Mouse (Mus musculus) lung, adult 2 months (tissue): ENCODE results near the gene Pak4. TPM values are rescaled to one million over a fixed set of nuclear protein-coding genes. Genes with fewer than 3 reads are reported as not detected.
"Not testable (repeated sequence)": the region's sequence is repeated elsewhere in the genome, so short reads cannot be mapped to it uniquely, and the experiment has no call there.

ENCODE experiments used
- DNase-seq: peaks from one replicate; pipeline ENCODE4 v3.0.0; 2022
- H3K4me1 ChIP-seq: fragments of 200-500 bp; 2 replicates; pipeline ENCODE4 v1.6.1; 2011; ENCODE audit warnings: low read length; ENCODE audit not compliant: control insufficient read depth, insufficient read depth
- H3K4me3 ChIP-seq: fragments of 200-500 bp; replicated peaks from 2 replicates; pipeline ENCODE3; 2011; ENCODE audit warnings: low read depth, mild to moderate bottlenecking, control low read depth, low read length; ENCODE audit errors: extremely low read depth
- CTCF ChIP-seq: fragments of 200-500 bp; IDR thresholded peaks from 2 replicates; pipeline ENCODE4 v1.5.1; 2011; ENCODE audit warnings: mild to moderate bottlenecking, low read length, control low read depth; ENCODE audit not compliant: insufficient read depth
- POLR2A ChIP-seq: fragments of 200-500 bp; IDR thresholded peaks from 2 replicates; pipeline ENCODE4 v1.6.1; 2011; ENCODE audit warnings: low read depth, mild to moderate bottlenecking, control low read depth, low read length, borderline replicate concordance; ENCODE audit errors: extremely low read depth
- WGBS: fragments of 180-500 bp; shearing (Covaris S2); methylation state at CpG from one replicate; pipeline ENCODE4 v1.1.7; 2018; 5-methylcytosine and 5-hydroxymethylcytosine counted together
- polyA plus RNA-seq: library from polyadenylated mRNA; depleted of rRNA; stranded (reverse); fragments of >200 nt; gene quantifications from 2 replicates; pipeline ENCODE4 v1.2.3, GENCODE M21; 2012

The Pak4 gene
- polyA plus RNA-seq, 1 experiment = 66.7 TPM

DNA sequence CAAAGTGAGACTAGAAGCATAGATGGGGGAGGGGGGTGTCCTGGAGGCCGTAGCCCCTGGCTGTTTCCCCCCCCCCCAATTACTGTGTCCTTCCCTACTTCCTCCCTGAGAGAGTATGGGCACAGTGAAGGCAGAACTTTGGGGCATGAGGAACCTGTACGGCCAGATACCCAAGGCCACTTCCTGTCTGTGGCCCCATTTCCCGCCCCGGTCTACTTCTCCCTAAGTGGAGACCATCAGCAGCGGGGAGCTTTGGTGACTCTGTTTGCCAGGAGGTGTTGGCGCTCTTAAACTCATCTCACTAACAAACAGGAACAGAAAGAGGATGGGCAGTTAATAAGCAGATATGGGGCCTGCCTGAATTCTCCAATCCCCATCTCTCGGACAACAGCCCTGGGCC is 50.4 kb downstream of the Pak4 start:
- 57% methylated on average over 7 of the region's 7 CpGs for WGBS
- H3K4me1 ChIP-seq = no peaks in the 10 kb centered on the region
- no peak overlapping the region for H3K4me3 ChIP-seq
- no peak for TF ChIP-seq POLR2A
- TF ChIP-seq CTCF = no peak
- DNase-seq = no peak

- Histone ChIP-seq H3K4me1 (no peaks in the 10 kb centered on the region), H3K4me3 (no peak within 1 kb of the TSS)
- 8% methylated on average over 5 of the region's 5 CpGs for WGBS
- no peak for TF ChIP-seq CTCF
- TF ChIP-seq POLR2A = no peak
- no peak for DNase-seq
These were observed 50.8 kb downstream of the Pak4 start, which contains the start of gene Nccrp1 for GRCm38 (mm10) chr7:28547154-28547553. Gene Nccrp1, minus strand, starts transcription at chr7:28547254.

DNA sequence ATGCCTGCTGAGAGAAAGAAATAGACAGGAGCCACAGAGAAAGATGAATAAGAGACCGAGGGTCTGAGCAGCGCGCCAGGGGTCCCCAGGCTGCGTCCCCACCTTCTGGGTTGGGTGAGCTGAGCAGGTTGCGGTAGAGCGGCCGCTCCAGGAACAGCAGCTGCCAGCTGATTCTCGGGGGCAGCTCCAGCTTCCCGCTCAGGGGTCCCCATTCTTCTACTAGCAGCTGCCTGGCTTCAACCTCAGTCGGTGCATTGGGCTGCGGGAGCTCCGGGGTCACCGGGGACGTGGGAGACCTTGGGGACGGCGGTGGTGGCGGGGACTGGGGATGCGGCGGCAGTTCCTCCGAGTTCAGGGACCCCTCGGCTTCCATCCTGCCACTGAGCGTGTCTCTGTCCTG is 51.3 kb downstream of the Pak4 start:
- TF ChIP-seq CTCF = no peak
- TF ChIP-seq POLR2A = no peak
- no peak overlapping the region for H3K4me3 ChIP-seq
- WGBS = 2% methylated on average over 22 of the region's 22 CpGs
- DNase-seq = no peak
- H3K4me1 ChIP-seq = no peaks in the 10 kb centered on the region

DNA sequence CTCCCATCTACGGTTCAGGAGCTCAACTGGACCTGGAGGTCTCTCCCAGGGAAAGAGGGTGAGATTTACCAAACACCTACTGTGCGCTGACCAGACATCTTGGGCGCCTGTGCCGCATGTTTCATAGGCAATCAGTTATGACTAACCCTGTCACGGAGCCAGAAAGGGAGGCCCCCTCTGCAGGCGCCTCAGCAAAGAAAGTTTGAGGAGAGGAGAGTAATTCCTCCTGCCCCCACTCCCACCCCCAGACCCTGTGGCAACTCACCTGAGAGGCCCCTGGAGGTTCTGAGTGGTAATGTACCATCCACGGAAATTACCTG is 52.1 kb downstream of the Pak4 start:
- TF ChIP-seq POLR2A = no peak
- no peak for TF ChIP-seq CTCF
- no peaks in the 10 kb centered on the region for H3K4me1 ChIP-seq
- H3K4me3 ChIP-seq = no peak overlapping the region
- WGBS = 49% methylated on average over 7 of the region's 7 CpGs
- DNase-seq = no peak

DNA sequence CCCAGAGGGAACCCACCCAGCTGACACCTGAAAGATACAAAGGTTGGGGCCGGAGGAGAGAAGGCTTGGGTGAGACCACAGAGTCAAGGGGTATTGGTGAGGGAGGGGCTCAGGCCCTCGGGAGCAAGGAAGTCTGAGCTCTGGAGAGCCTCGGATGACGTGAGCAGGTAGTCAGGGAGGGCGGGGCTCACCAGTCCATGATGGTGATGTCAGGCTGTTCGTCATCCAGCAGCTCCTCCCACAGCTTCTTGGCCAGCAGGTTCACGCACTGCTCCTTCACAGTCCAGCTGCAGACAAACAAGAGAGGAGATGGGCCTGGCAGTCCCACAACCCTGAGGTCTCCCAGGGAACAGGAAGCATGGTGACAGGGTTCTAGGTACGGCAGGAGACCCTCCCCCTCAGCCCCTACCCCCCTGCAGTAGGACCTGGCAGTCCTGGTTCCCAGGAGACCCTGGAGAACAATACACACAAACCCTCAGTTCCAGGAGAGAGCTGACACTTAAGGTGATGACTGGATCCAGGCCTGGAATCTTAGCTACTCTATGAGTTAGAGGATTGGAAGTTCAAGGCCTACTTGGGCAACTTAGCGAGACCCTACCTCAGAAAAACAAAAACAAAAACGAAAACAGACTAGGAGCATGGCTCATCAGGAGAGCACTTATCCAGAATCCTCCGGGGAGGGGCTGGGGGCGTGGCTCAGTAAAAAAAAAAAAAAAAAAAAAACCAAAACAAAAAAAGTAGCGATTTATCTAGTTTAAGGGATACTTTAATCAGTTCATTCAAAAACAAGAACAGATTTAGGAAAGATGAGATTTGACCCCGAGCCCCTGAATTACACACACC is 52.7 kb downstream of the Pak4 start:
- DNase-seq = no peak
- TF ChIP-seq POLR2A = no peak
- no peak for TF ChIP-seq CTCF
- Histone ChIP-seq H3K4me3 (no peak overlapping the region), H3K4me1 (no peaks in the 10 kb centered on the region)
- WGBS = 31% methylated on average over 14 of the region's 14 CpGs

GRCm38 (mm10) chr7:28544051-28544601 is 53.9 kb downstream of the Pak4 start:
- Histone ChIP-seq H3K4me1 (no peaks in the 10 kb centered on the region), H3K4me3 (no peak overlapping the region)
- 11% methylated on average over 26 of the region's 27 CpGs for WGBS
- TF ChIP-seq POLR2A (no peak), CTCF (no peak)
- no peak for DNase-seq

DNA sequence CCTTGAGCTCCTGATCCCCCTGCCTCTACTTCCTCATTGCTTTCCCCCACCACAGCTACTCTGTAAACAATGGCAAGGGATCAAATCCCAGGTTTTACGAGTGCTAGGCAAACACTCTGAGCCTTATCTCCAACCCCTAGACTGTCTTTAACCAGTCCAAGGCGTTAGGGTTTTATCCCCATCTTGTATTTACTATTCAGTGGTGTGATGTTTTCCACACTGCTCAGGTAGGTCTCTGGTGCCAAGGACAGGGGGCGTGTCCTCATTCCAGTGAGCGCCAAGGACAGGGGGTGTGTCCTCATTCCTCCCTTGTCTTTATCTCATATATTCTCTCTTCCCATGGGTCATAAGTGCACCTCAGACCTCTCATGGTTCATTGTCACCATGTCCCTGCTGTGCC is 57.5 kb downstream of the Pak4 start, which contains the start of gene Sycn:
TSS of gene Sycn (plus strand) at position 360 of the 400 bp plus-strand sequence.
- Histone ChIP-seq H3K4me3 (no peak within 1 kb of the TSS), H3K4me1 (no peaks in the 10 kb centered on the region)
- TF ChIP-seq CTCF (no peak), POLR2A (no peak)
- 51% methylated on average over 4 of the region's 4 CpGs for WGBS
- no peak for DNase-seq

DNA sequence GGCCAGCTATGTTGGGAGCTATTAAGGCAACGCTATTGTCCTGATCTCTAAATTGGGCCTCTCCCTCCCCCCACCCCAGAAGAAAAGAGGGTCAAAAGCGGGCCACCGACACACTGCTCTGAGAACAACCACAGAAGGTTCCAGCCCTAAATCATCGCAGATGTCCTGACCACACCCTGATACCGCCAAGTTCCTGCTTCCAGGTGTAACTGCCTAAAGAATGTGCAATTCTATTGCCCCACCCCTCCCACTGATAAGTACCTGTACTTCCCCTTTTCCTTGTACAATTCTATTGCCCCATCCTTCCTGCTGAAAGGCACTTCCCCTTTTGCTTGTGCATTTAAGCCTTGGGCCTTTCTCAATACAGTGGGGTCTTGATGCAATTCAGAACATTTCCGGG is 59.1 kb downstream of the Pak4 start:
- WGBS = 84% methylated on average over 6 of the region's 6 CpGs
- not testable (repeated sequence) for H3K4me1 ChIP-seq, H3K4me3 ChIP-seq, DNase-seq

GRCm38 (mm10) chr7:28532005-28532404 is 66.0 kb downstream of the Pak4 start:
- 69% methylated on average over 8 of the region's 8 CpGs for WGBS
- TF ChIP-seq POLR2A (no peak), CTCF (no peak)
- Histone ChIP-seq H3K4me1 (no peaks in the 10 kb centered on the region), H3K4me3 (no peak overlapping the region)
- DNase-seq = no peak

- TF ChIP-seq CTCF (peak; percentile 63), POLR2A (no peak)
- peak; percentile 85 for DNase-seq
- WGBS = 5% methylated on average over 19 of the region's 19 CpGs
- Histone ChIP-seq H3K4me1 (no peaks in the 10 kb centered on the region), H3K4me3 (no peak overlapping the region)
These were observed 69.9 kb downstream of the Pak4 start for GRCm38 (mm10) chr7:28527922-28528719.

- not testable (repeated sequence) for DNase-seq, H3K4me3 ChIP-seq, H3K4me1 ChIP-seq
- 69% methylated on average over 5 of the region's 6 CpGs for WGBS
These were observed 75.4 kb downstream of the Pak4 start, which contains the start of gene Ifnl3 for GRCm38 (mm10) chr7:28522536-28522935. Gene Ifnl3, plus strand, starts transcription at chr7:28522836.
